Mouse (Mus musculus) right cerebral cortex, postnatal 25 days (tissue): ENCODE data around the gene Cdc42bpg.
"Not testable (repeated sequence)": the region's sequence is repeated elsewhere in the genome, so short reads cannot be mapped to it uniquely, and the experiment has no call there.

Source experiments
- DNase-seq: peaks from one replicate; pipeline ENCODE4 v3.0.0; 2022

The Cdc42bpg gene

GRCm38 (mm10) chr19:6277661-6278438 lies 28.4 kb upstream of the Cdc42bpg start:
- no peak for DNase-seq

GRCm38 (mm10) chr19:6278439-6279073 lies 27.7 kb upstream of the Cdc42bpg start:
- no peak for DNase-seq

GRCm38 (mm10) chr19:6279481-6280144 lies 26.6 kb upstream of the Cdc42bpg start:
- no peak for DNase-seq

GRCm38 (mm10) chr19:6280554-6280953 lies 25.7 kb upstream of the Cdc42bpg start:
- DNase-seq, result no peak

GRCm38 (mm10) chr19:6281122-6282020 lies 24.9 kb upstream of the Cdc42bpg start:
- DNase-seq, result no peak

- no peak for DNase-seq
These were observed 23.3 kb upstream of the Cdc42bpg start for GRCm38 (mm10) chr19:6283001-6283400.

GRCm38 (mm10) chr19:6284502-6284901 lies 21.8 kb upstream of the Cdc42bpg start:
- no peak for DNase-seq

GRCm38 (mm10) chr19:6285226-6285625 lies 21.0 kb upstream of the Cdc42bpg start:
- DNase-seq, result no peak

GRCm38 (mm10) chr19:6285632-6286433 lies 20.4 kb upstream of the Cdc42bpg start:
- no peak for DNase-seq

- no peak for DNase-seq
These were observed 19.5 kb upstream of the Cdc42bpg start for GRCm38 (mm10) chr19:6286434-6287401.

GRCm38 (mm10) chr19:6288236-6288894 lies 17.9 kb upstream of the Cdc42bpg start:
- no peak for DNase-seq

GRCm38 (mm10) chr19:6289696-6290238 lies 16.5 kb upstream of the Cdc42bpg start:
- no peak for DNase-seq

- not testable (repeated sequence) for DNase-seq
These were observed 15.5 kb upstream of the Cdc42bpg start for GRCm38 (mm10) chr19:6290720-6291116.

GRCm38 (mm10) chr19:6291117-6291781 lies 15.0 kb upstream of the Cdc42bpg start:
- DNase-seq, result no peak

GRCm38 (mm10) chr19:6292262-6292661 lies 14.0 kb upstream of the Cdc42bpg start:
- DNase-seq, result no peak

GRCm38 (mm10) chr19:6294301-6294700 lies 12.0 kb upstream of the Cdc42bpg start:
- DNase-seq, result no peak

- DNase-seq, result no peak
These were observed 9.6 kb upstream of the Cdc42bpg start for GRCm38 (mm10) chr19:6296551-6297210.

GRCm38 (mm10) chr19:6297641-6298040 lies 8.6 kb upstream of the Cdc42bpg start:
- DNase-seq, result no peak

- no peak for DNase-seq
These were observed 7.3 kb upstream of the Cdc42bpg start for GRCm38 (mm10) chr19:6299003-6299402.
